Mouse (Mus musculus) intestine, embryonic 15.5 days (tissue): ENCODE results near the gene Ilf3. TPM values are rescaled to one million over a fixed set of nuclear protein-coding genes. Genes with fewer than 3 reads are reported as not detected.

Source experiments
- ATAC-seq: fragments of 200-750 bp; cut with Nextera tagmentation; 2 replicates; pipeline ENCODE4 v1.8.0; 2017; ENCODE audit warnings: moderate TSS enrichment, moderate library complexity
- H3K27ac ChIP-seq: fragments of 300-500 bp; sonication (generic); 2 replicates; pipeline ENCODE4 v1.5.1; 2015; ENCODE audit warnings: mild to moderate bottlenecking, inconsistent platforms
- H3K27me3 ChIP-seq: fragments of 300-500 bp; sonication (generic); replicated peaks from 2 replicates; pipeline ENCODE4 v1.6.1; 2015; ENCODE audit warnings: inconsistent platforms
- H3K36me3 ChIP-seq: fragments of 300-500 bp; sonication (generic); 2 replicates; pipeline ENCODE4 v1.6.1; 2015; ENCODE audit warnings: inconsistent platforms
- H3K4me1 ChIP-seq: fragments of 300-500 bp; sonication (generic); replicated peaks from 2 replicates; pipeline ENCODE4 v1.6.1; 2015; ENCODE audit warnings: inconsistent platforms
- H3K4me2 ChIP-seq: fragments of 300-500 bp; sonication (generic); replicated peaks from 2 replicates; pipeline ENCODE4 v1.6.1; 2015; ENCODE audit warnings: mild to moderate bottlenecking, inconsistent platforms
- H3K4me3 ChIP-seq: fragments of 300-500 bp; sonication (generic); replicated peaks from 2 replicates; pipeline ENCODE4 v1.5.1; 2015; ENCODE audit warnings: inconsistent platforms
- H3K9ac ChIP-seq: fragments of 300-500 bp; sonication (generic); 2 replicates; pipeline ENCODE4 v1.6.1; 2015; ENCODE audit warnings: inconsistent platforms
- H3K9me3 ChIP-seq: fragments of 300-500 bp; sonication (generic); 2 replicates; pipeline ENCODE4 v1.6.1; 2016; ENCODE audit warnings: inconsistent platforms
- WGBS: fragments of 180-500 bp; shearing (Covaris S2); methylation state at CpG from one replicate; pipeline ENCODE4 v1.1.7; 2015; 5-methylcytosine and 5-hydroxymethylcytosine counted together
- polyA plus RNA-seq: library from polyadenylated mRNA; unstranded; fragments of >200 nt; fragmentation: Nextera tagmentation; extraction: Ambion mirVana; gene quantifications from 2 replicates; pipeline ENCODE4 v1.2.1, GENCODE M21; 2015

Gene Ilf3
- polyA plus RNA-seq, 1 experiment from 2014 or later, result 150 TPM

DNA sequence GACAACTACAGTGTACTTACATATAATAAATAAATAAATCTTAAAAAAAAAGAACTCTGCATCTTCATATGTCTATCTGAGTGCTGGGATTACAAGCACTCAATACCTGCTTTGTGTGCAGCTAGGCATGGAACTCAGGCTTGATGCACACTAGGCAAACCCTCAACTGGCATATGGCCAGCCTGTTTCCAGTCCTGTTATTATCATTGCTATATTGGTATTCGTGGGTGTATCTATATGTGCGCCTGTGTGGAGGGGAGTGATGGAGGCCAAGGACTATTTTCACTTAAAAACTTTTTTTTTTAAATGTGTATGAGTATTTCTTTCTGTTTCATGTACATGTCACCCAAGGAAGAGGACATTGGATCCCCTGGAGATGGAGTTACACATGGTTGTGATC, 66.7 kb downstream of the Ilf3 start:
- H3K36me3 ChIP-seq, result no peaks in the 10 kb centered on the region
- WGBS, result 96% methylated on average over 2 of the region's 2 CpGs

DNA sequence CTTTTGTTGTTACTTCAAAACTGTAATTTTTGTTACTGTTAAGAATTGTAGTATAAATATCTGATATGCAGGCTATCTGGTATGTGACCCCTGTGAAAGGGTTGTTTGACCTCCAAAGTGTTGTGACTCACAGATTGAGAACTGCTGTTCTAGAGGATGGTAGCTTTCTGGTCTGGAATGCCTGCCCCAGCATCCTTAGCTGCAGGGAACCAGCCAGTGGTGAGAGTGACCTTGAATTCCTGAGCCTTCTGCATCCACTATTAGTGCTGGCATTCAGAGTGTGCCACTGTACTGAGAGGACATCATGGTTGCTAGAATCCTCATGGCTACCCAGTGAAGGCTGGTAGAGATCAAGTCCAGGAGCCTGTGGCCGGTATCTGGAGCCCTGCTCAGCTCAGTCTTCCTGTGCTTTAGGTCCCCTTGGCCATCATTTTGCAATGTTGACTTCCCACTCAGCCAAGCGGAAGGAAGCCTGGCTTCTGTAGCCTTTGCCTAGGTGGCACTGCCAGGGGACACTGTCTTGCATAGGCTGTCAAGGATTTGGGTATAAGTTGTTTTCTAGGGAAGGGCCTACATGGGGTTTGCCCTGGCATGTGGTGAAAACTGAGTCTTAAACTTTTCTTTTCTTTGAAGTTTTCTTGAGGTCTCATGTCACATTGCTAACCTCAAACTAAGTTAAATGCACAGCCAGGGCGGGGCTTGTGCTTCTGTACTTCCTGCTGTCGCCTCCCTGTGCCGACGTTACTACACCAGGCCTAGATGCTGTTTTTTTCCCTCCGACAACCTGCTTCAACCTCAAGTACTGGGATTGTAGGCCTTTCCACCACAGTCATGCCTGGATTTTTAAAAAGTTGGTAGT, 68.3 kb downstream of the Ilf3 start:
- no peak for ATAC-seq
- no peaks in the 10 kb centered on the region for H3K9me3 ChIP-seq
- no peak overlapping the region for H3K4me2 ChIP-seq
- no peaks in the 10 kb centered on the region for H3K36me3 ChIP-seq
- H3K9ac ChIP-seq, result no peak overlapping the region
- H3K27ac ChIP-seq, result no peak overlapping the region
- H3K4me1 ChIP-seq, result peaks cover 20% of the 10 kb centered on the region
- WGBS, result 74% methylated on average over 7 of the region's 7 CpGs
- H3K27me3 ChIP-seq, result no peaks in the 10 kb centered on the region
- no peak overlapping the region for H3K4me3 ChIP-seq

More for the DNA sequence above, 66.7 kb downstream of the Ilf3 start:
- no peak overlapping the region for H3K9ac ChIP-seq
- H3K27me3 ChIP-seq, result no peaks in the 10 kb centered on the region
- no peak overlapping the region for H3K4me3 ChIP-seq
- H3K4me2 ChIP-seq, result no peak overlapping the region
- no peak for ATAC-seq
- no peak overlapping the region for H3K27ac ChIP-seq
- H3K4me1 ChIP-seq, result peaks cover 17% of the 10 kb centered on the region
- no peaks in the 10 kb centered on the region for H3K9me3 ChIP-seq

GRCm38 (mm10) chr9:21437577-21437976, 69.9 kb downstream of the Ilf3 start:
- no peak overlapping the region for H3K27ac ChIP-seq
- no peak overlapping the region for H3K4me3 ChIP-seq
- H3K4me1 ChIP-seq, result peaks cover 20% of the 10 kb centered on the region
- no peak overlapping the region for H3K9ac ChIP-seq
- H3K27me3 ChIP-seq, result no peaks in the 10 kb centered on the region
- no peaks in the 10 kb centered on the region for H3K9me3 ChIP-seq
- no peaks in the 10 kb centered on the region for H3K36me3 ChIP-seq
- WGBS, result 93% methylated on average over 6 of the region's 6 CpGs
- no peak for ATAC-seq
- no peak overlapping the region for H3K4me2 ChIP-seq

DNA sequence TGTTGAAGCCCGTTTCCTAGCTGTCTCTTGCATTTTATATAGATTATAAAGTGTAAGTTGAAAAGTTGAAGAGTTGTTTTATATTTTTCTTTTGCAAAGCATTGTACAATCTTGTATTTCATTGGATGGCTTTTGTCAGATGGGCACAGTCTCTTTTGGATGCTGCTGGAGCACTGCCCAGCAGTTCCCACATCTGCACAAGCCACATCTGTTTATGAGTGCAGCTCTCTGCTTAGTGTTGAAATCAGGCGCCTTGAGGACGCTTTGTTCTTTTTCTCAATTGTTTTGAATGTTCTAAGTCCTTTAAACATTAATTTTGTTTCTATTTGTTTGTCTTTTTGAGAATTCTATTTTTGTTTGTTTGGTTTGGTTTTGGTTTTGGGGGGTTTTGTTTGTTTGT, 70.5 kb downstream of the Ilf3 start:
- Histone ChIP-seq H3K27ac (no peak overlapping the region), H3K9ac (no peak overlapping the region), H3K4me3 (no peak overlapping the region), H3K4me1 (peaks cover 20% of the 10 kb centered on the region), H3K36me3 (no peaks in the 10 kb centered on the region), H3K9me3 (no peaks in the 10 kb centered on the region), H3K27me3 (no peaks in the 10 kb centered on the region), H3K4me2 (no peak overlapping the region)
- ATAC-seq, result no peak
- WGBS, result 57% methylated on average over 3 of the region's 3 CpGs

- Histone ChIP-seq H3K4me2 (no peak overlapping the region), H3K4me3 (no peak overlapping the region), H3K9ac (no peak overlapping the region), H3K27ac (no peak overlapping the region), H3K36me3 (no peaks in the 10 kb centered on the region), H3K9me3 (no peaks in the 10 kb centered on the region), H3K4me1 (peaks cover 20% of the 10 kb centered on the region), H3K27me3 (no peaks in the 10 kb centered on the region)
- ATAC-seq, result no peak
- WGBS, result 74% methylated on average over 3 of the region's 3 CpGs
Observed at GRCm38 (mm10) chr9:21439456-21439855, 71.8 kb downstream of the Ilf3 start.

DNA sequence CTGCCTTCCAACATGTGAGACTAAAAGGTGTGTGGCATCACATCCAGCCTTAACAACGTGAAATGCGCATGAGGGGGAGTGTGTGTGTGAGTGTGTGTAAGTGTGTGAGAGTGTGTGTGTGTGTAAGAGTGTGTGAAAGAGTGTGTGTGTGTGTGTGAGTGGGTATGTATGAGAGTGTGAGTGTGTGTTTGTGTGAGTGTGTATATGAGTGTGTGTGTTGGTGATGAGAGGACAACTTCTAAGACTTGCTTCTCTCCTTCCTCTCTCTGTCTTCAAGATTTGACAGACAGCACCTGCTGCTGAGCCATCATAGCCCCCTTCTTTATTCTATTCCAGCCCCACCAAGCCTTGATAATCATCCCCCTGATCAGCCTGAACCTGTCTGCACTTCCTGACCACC, 72.2 kb downstream of the Ilf3 start:
- Histone ChIP-seq H3K27ac (no peak overlapping the region), H3K4me2 (no peak overlapping the region), H3K4me3 (no peak overlapping the region), H3K27me3 (no peaks in the 10 kb centered on the region), H3K36me3 (no peaks in the 10 kb centered on the region), H3K4me1 (peaks cover 20% of the 10 kb centered on the region), H3K9me3 (no peaks in the 10 kb centered on the region), H3K9ac (no peak overlapping the region)
- no peak for ATAC-seq
- 97% methylated on average over 2 of the region's 2 CpGs for WGBS

- H3K9me3 ChIP-seq, result no peaks in the 10 kb centered on the region
- ATAC-seq, result no peak
- H3K27ac ChIP-seq, result no peak overlapping the region
- H3K4me3 ChIP-seq, result no peak overlapping the region
- no peak overlapping the region for H3K4me2 ChIP-seq
- H3K36me3 ChIP-seq, result no peaks in the 10 kb centered on the region
- H3K27me3 ChIP-seq, result no peaks in the 10 kb centered on the region
- no peak overlapping the region for H3K9ac ChIP-seq
- peaks cover 20% of the 10 kb centered on the region for H3K4me1 ChIP-seq
Observed at GRCm38 (mm10) chr9:21440387-21440786, 72.7 kb downstream of the Ilf3 start.

DNA sequence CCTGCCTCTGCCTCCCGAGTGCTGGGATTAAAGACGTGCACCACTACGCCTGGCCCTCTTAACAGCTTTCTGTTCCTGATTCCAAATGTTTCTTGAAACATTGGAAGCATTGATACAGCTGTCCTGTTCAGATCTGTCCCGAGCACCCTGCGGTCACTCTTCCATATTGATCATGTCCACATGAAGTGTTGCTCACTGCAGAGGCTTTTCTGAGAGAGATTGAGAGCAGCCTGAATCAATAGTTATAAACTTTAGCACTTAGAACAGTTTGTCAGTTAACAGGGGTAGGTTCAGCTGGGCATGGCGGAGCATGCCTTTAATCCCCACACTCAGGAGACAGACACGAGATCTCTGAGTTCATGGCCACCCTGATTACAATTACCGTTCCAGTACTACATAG, 76.2 kb downstream of the Ilf3 start:
- Histone ChIP-seq H3K27ac (no peak overlapping the region), H3K9me3 (no peaks in the 10 kb centered on the region), H3K4me3 (no peak overlapping the region), H3K36me3 (no peaks in the 10 kb centered on the region), H3K27me3 (no peaks in the 10 kb centered on the region), H3K4me2 (no peak overlapping the region), H3K9ac (no peak overlapping the region), H3K4me1 (0 out of 2 replicates have a peak, but pooled peaks cover 6% of the 10 kb centered on the region)
- WGBS, result 92% methylated on average over 8 of the region's 8 CpGs
- no peak for ATAC-seq

GRCm38 (mm10) chr9:21444574-21444973, 76.9 kb downstream of the Ilf3 start:
- H3K9me3 ChIP-seq, result no peaks in the 10 kb centered on the region

DNA sequence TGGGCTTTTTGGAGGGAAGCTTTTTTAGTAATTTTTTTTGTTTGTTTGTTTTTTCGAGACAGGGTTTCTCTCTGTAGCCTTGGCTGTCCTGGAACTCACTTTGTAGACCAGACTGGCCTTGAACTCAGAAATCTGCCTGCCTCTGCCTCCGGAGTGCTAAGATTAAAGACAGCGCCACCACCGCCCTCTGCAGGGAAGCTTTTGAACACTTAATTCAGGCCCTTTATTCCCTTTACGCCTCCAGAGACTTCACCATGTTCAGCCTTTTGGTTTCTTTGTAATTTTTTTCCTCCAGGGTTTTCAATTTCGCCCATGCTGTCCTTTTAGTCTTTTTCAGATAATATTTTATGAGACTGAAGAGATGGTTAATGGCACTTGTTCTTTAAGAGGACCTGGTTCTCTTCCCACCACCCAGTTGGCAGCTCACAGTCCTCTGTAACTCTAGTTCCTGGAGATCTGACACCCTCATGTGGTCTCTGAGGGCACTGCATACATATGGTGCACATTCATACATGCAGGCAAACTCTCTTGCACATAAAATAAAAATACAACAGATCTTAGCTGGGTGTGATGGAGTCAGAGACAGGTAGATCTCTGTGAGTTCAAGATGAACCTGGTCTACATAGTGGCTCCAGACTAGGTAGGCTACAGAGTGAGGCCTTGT, 77.5 kb downstream of the Ilf3 start:
- no peak overlapping the region for H3K4me3 ChIP-seq
- no peak overlapping the region for H3K9ac ChIP-seq
- H3K36me3 ChIP-seq, result no peaks in the 10 kb centered on the region
- no peak overlapping the region for H3K27ac ChIP-seq
- peaks cover 11% of the 10 kb centered on the region; the same call in 1 of the 2 replicates for H3K4me1 ChIP-seq
- H3K4me2 ChIP-seq, result no peak overlapping the region
- H3K9me3 ChIP-seq, result no peaks in the 10 kb centered on the region
- ATAC-seq, result no peak
- 94% methylated on average over 6 of the region's 6 CpGs for WGBS
- no peaks in the 10 kb centered on the region for H3K27me3 ChIP-seq

More at GRCm38 (mm10) chr9:21444574-21444973, 76.9 kb downstream of the Ilf3 start:
- Histone ChIP-seq H3K4me1 (peaks cover 7% of the 10 kb centered on the region; the same call in 1 of the 2 replicates), H3K27ac (no peak overlapping the region), H3K27me3 (no peaks in the 10 kb centered on the region), H3K4me3 (no peak overlapping the region), H3K4me2 (no peak overlapping the region), H3K9ac (no peak overlapping the region), H3K36me3 (no peaks in the 10 kb centered on the region)
- 87% methylated on average over 4 of the region's 4 CpGs for WGBS
- ATAC-seq, result no peak

DNA sequence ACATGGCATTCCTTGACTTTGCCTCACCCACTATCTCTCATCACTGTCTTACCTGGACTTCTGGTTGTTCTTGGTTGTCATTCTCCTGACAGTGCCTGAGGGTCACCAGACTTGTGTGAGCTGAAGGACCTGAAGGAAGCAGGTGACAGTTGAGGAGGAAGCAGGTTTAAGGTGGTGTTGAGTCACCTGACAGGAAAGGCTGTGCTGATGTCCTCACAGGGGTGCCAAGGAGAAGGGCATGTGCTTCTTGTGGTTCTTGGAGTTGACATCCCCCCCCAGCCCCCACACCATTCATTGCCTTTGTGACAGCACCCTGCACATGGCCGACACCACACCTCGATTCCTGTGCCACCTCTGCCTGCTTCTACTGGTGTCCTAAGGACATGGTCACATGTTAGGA, 80.1 kb downstream of the Ilf3 start:
- no peak overlapping the region for H3K4me3 ChIP-seq
- 85% methylated on average over 2 of the region's 2 CpGs for WGBS
- no peak overlapping the region for H3K9ac ChIP-seq
- ATAC-seq, result no peak
- H3K4me1 ChIP-seq, result peaks cover 21% of the 10 kb centered on the region
- no peaks in the 10 kb centered on the region for H3K27me3 ChIP-seq
- H3K4me2 ChIP-seq, result no peak overlapping the region
- no peaks in the 10 kb centered on the region for H3K9me3 ChIP-seq
- no peak overlapping the region for H3K27ac ChIP-seq
- H3K36me3 ChIP-seq, result no peaks in the 10 kb centered on the region

- 57% methylated on average over 2 of the region's 2 CpGs for WGBS
- ATAC-seq, result no peak
- H3K9ac ChIP-seq, result no peak overlapping the region
- H3K9me3 ChIP-seq, result no peaks in the 10 kb centered on the region
- no peaks in the 10 kb centered on the region for H3K27me3 ChIP-seq
- no peaks in the 10 kb centered on the region for H3K36me3 ChIP-seq
- H3K4me3 ChIP-seq, result no peak overlapping the region
- H3K4me1 ChIP-seq, result peaks cover 21% of the 10 kb centered on the region
- no peak overlapping the region for H3K4me2 ChIP-seq
- H3K27ac ChIP-seq, result no peak overlapping the region
Observed at GRCm38 (mm10) chr9:21449710-21450109, 82.0 kb downstream of the Ilf3 start.

GRCm38 (mm10) chr9:21450270-21450669, 82.6 kb downstream of the Ilf3 start:
- no peak for ATAC-seq
- no peaks in the 10 kb centered on the region for H3K36me3 ChIP-seq
- no peak overlapping the region for H3K4me2 ChIP-seq
- H3K9me3 ChIP-seq, result no peaks in the 10 kb centered on the region
- H3K27ac ChIP-seq, result no peak overlapping the region
- H3K9ac ChIP-seq, result no peak overlapping the region
- H3K27me3 ChIP-seq, result no peaks in the 10 kb centered on the region
- H3K4me3 ChIP-seq, result no peak overlapping the region
- peaks cover 24% of the 10 kb centered on the region for H3K4me1 ChIP-seq
- 38% methylated on average over 3 of the region's 3 CpGs for WGBS
